Mouse (Mus musculus): ENCODE measurements around the gene Fut1. TPM values are rescaled to one million over a fixed set of nuclear protein-coding genes. Genes with fewer than 3 reads are reported as not detected.

Fut1 gene
- polyA plus RNA-seq (2014; fragmentation: Illumina TruSeq; extraction: RNeasy Lipid Tissue Mini Kit (QIAGEN cat#74804); ENCODE audit: low read depth, low replicate concordance): not detected

DNA sequence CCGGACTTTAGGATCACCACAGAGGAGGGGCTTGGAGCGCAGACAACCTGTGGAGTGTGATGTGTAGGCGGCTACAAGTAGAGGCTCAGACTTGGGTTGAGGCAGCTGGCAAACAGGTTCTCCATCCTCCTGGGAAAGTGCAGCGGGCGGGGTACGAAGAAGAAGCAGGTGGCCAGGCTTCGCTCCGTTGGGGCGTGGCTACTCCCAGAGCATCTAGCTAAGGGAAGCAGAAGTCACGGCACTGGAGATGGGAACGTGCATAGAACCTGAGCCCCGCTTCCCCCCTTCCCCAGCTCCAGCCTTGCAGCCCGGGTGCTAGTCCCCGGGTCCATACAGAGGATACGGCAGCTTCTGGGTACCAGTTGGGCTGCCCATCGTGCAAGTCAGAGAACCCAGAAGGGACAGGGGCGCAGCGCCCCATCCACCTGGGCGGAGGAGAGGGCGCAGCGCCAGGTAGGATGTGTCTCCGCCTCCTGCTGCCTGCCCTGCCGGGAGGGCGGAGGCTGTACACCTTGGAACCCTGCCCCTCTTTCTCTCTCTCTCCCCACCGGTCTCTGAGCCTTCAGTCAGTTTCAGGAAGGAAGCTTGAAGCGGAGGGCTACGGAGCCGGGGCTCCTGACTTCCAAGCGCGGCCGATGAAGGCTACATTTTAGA, at the start of gene Fut1:
Gene Fut1 (plus strand): TSS at position 248 of the 654 bp plus-strand sequence.

DNA sequence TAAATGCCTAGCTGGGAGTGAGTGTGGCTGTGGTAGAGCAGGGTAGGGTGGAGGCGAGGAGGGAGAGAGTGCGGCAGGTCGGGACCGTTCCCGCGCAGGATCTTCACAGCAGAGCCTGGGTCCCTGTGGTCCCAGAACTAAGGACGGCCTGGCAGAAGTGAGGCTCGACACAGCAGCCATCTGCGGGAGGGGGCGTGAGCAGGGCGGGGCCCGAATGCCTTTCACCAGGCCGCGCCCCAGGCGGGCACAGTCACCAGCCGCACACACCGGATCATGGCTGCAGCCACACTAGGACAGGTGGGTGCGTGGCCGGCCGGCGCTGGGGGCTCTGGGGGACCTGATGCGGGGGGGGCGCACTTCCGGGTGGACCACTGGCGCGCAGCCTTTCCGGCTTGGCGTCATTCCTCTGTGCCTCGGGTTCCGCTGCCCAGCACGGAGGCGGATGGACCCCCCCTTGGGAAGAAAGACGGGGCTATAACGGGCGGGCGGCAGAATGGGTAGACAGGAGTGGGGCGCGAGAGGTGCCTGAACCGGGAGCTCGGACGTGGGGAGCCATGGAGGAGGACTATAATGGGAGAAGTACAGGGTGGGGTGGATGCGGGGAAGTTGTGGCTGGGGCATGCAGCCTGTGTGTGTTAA, 46.9 kb upstream of the Fut1 start, which contains the start of gene Bcat2:
Gene Bcat2 (plus strand): TSS at position 51 of the 639 bp plus-strand sequence.

DNA sequence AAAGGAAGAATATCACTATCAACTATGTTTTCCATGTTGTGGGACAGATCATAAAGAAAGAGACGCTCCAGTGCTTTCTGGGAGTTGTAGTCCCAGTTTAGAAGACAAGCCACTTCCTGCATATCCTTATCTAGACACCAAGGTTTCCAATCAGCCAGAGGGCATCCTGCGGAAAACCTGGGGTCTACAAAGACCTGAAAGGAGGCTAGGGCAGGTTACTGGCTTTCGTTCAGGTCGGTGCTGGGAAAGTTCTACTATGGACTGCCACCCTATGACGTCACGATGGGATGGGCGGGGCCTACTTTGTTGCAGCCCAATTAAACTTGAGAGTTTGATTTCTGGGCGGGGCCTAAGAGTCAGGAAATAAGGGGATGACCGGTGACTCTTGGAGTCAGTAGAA, 4.4 kb downstream of the Fut1 start, which contains the start of gene Izumo1:
Gene Izumo1 (plus strand): TSS at position 369 of the 400 bp plus-strand sequence.

DNA sequence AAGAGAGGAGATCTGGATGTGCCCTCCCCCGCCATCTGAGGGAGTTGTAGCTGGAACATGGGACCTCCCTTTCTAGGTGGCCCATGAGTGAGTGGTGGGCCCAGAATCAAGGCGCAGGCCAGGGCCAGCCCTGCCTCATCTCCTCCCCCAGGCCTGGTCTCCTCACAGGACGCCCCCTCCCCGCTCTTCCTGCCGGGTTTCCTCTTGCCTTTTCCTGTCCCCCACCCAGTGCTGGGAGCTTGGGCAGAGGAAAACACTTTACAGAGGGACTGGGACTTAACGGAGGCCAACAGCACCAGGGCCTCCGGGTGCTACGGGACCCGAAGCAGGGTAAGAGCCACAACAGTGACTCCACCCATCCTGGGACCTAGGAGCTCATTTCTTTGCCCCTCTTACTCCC, 10.2 kb downstream of the Fut1 start, which contains the start of gene Rasip1:
Gene Rasip1 (plus strand): TSS at position 228 of the 400 bp plus-strand sequence.

DNA sequence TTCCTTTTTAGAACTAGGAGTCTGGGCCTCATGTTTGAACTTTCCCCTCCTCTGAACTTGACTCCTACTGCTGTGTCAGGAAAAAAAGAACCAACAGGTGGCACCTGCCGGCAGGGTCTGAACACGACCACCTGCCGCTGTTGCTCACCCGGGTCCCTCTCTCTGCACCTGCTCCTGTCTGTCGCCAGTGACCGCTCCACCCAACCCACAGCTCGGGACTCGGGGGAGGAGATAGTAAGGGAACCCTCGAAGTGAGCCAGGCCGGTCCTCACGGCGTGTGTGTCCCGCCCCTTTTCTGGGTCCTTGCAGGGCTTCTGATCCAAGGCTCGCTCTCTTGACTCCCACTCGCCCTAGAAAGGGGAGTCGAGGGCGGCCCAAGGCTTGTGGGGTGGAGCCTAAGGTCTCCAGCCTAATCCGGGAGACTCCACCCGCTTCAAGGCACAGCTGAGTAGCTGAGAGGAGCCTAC, 22.5 kb downstream of the Fut1 start, which contains the start of gene Mamstr:
Gene Mamstr (plus strand): TSS at position 417 of the 467 bp plus-strand sequence.

DNA sequence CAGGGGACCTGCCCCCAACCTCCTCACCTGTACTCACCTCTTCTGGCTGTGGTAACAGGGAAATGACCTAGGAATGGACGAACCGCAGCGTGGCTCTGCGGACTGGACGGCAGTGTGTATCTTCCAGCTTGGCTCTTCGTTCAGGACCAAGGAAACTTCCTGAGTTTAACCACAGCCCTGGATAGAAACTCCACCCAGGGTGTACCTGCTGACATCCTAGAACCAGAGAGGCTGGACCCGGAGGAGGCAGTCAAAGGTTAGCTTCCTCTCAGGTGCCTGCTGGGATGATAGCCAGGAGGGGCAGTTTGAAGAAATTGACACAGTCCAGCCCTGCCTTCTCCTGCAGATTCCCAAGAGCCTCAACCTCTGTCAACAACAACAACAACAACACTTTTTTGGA, 49.1 kb downstream of the Fut1 start, which contains the start of gene Fut2:
Gene Fut2 (minus strand): TSS at position 234 of the 400 bp plus-strand sequence.

Other genes with a start within 250 kb of the Fut1 start
- gene Lin7b, start 246.7 kb upstream of the Fut1 start, polyA plus RNA-seq (2014; fragmentation: Illumina TruSeq; extraction: RNeasy Lipid Tissue Mini Kit (QIAGEN cat#74804); ENCODE audit: low read depth, low replicate concordance): 1.2 TPM
- 154 TPM for gene Snrnp70, start 221.5 kb upstream of the Fut1 start, polyA plus RNA-seq (2014; fragmentation: Illumina TruSeq; extraction: RNeasy Lipid Tissue Mini Kit (QIAGEN cat#74804); ENCODE audit: low read depth, low replicate concordance)
- gene Kcna7, start 211.6 kb upstream of the Fut1 start, polyA plus RNA-seq (2014; fragmentation: Illumina TruSeq; extraction: RNeasy Lipid Tissue Mini Kit (QIAGEN cat#74804); ENCODE audit: low read depth, low replicate concordance): 4.3 TPM
- 0.24 TPM for gene Ntf5, start 203.6 kb upstream of the Fut1 start, polyA plus RNA-seq (2014; fragmentation: Illumina TruSeq; extraction: RNeasy Lipid Tissue Mini Kit (QIAGEN cat#74804); ENCODE audit: low read depth, low replicate concordance)
- gene Lhb, start 196.5 kb upstream of the Fut1 start, polyA plus RNA-seq (2014; fragmentation: Illumina TruSeq; extraction: RNeasy Lipid Tissue Mini Kit (QIAGEN cat#74804); ENCODE audit: low read depth, low replicate concordance): not detected
- 80.5 TPM for gene Gys1, start 182.4 kb upstream of the Fut1 start, polyA plus RNA-seq (2014; fragmentation: Illumina TruSeq; extraction: RNeasy Lipid Tissue Mini Kit (QIAGEN cat#74804); ENCODE audit: low read depth, low replicate concordance)
- gene Ruvbl2, start 179.2 kb upstream of the Fut1 start, polyA plus RNA-seq (2014; fragmentation: Illumina TruSeq; extraction: RNeasy Lipid Tissue Mini Kit (QIAGEN cat#74804); ENCODE audit: low read depth, low replicate concordance): 27.2 TPM
- gene Ftl1, start 157.4 kb upstream of the Fut1 start, polyA plus RNA-seq (2014; fragmentation: Illumina TruSeq; extraction: RNeasy Lipid Tissue Mini Kit (QIAGEN cat#74804); ENCODE audit: low read depth, low replicate concordance): 688 TPM
- 36.8 TPM for gene Bax, start 150.4 kb upstream of the Fut1 start, polyA plus RNA-seq (2014; fragmentation: Illumina TruSeq; extraction: RNeasy Lipid Tissue Mini Kit (QIAGEN cat#74804); ENCODE audit: low read depth, low replicate concordance)
- not detected for gene Tulp2, start 135.4 kb upstream of the Fut1 start, polyA plus RNA-seq (2014; fragmentation: Illumina TruSeq; extraction: RNeasy Lipid Tissue Mini Kit (QIAGEN cat#74804); ENCODE audit: low read depth, low replicate concordance)
- gene Gm45808, start 130.5 kb upstream of the Fut1 start, polyA plus RNA-seq (2014; fragmentation: Illumina TruSeq; extraction: RNeasy Lipid Tissue Mini Kit (QIAGEN cat#74804); ENCODE audit: low read depth, low replicate concordance): 1.7 TPM
- gene Dhdh, start 128.5 kb upstream of the Fut1 start, polyA plus RNA-seq (2014; fragmentation: Illumina TruSeq; extraction: RNeasy Lipid Tissue Mini Kit (QIAGEN cat#74804); ENCODE audit: low read depth, low replicate concordance): 13.6 TPM
- gene Nucb1, start 106.9 kb upstream of the Fut1 start, polyA plus RNA-seq (2014; fragmentation: Illumina TruSeq; extraction: RNeasy Lipid Tissue Mini Kit (QIAGEN cat#74804); ENCODE audit: low read depth, low replicate concordance): 147 TPM
- 41.3 TPM for gene Ppp1r15a, start 91.0 kb upstream of the Fut1 start, polyA plus RNA-seq (2014; fragmentation: Illumina TruSeq; extraction: RNeasy Lipid Tissue Mini Kit (QIAGEN cat#74804); ENCODE audit: low read depth, low replicate concordance)
- gene Plekha4, start 91.0 kb upstream of the Fut1 start, polyA plus RNA-seq (2014; fragmentation: Illumina TruSeq; extraction: RNeasy Lipid Tissue Mini Kit (QIAGEN cat#74804); ENCODE audit: low read depth, low replicate concordance): 3.6 TPM
- gene Hsd17b14, start 62.4 kb upstream of the Fut1 start, polyA plus RNA-seq (2014; fragmentation: Illumina TruSeq; extraction: RNeasy Lipid Tissue Mini Kit (QIAGEN cat#74804); ENCODE audit: low read depth, low replicate concordance): not detected
- 137 TPM for gene Bcat2, start 47.1 kb upstream of the Fut1 start, polyA plus RNA-seq (2014; fragmentation: Illumina TruSeq; extraction: RNeasy Lipid Tissue Mini Kit (QIAGEN cat#74804); ENCODE audit: low read depth, low replicate concordance)
- not detected for gene Fgf21, start 1.8 kb upstream of the Fut1 start, polyA plus RNA-seq (2014; fragmentation: Illumina TruSeq; extraction: RNeasy Lipid Tissue Mini Kit (QIAGEN cat#74804); ENCODE audit: low read depth, low replicate concordance)
- gene Izumo1, start 4.5 kb downstream of the Fut1 start, polyA plus RNA-seq (2014; fragmentation: Illumina TruSeq; extraction: RNeasy Lipid Tissue Mini Kit (QIAGEN cat#74804); ENCODE audit: low read depth, low replicate concordance): 0.31 TPM
- gene Rasip1, start 10.2 kb downstream of the Fut1 start, polyA plus RNA-seq (2014; fragmentation: Illumina TruSeq; extraction: RNeasy Lipid Tissue Mini Kit (QIAGEN cat#74804); ENCODE audit: low read depth, low replicate concordance): 16.5 TPM
- gene Mamstr, start 22.7 kb downstream of the Fut1 start, polyA plus RNA-seq (2014; fragmentation: Illumina TruSeq; extraction: RNeasy Lipid Tissue Mini Kit (QIAGEN cat#74804); ENCODE audit: low read depth, low replicate concordance): 5.1 TPM
- gene Fut2, start 49.1 kb downstream of the Fut1 start, polyA plus RNA-seq (2014; fragmentation: Illumina TruSeq; extraction: RNeasy Lipid Tissue Mini Kit (QIAGEN cat#74804); ENCODE audit: low read depth, low replicate concordance): 1.1 TPM
- gene Ntn5, start 66.7 kb downstream of the Fut1 start, polyA plus RNA-seq (2014; fragmentation: Illumina TruSeq; extraction: RNeasy Lipid Tissue Mini Kit (QIAGEN cat#74804); ENCODE audit: low read depth, low replicate concordance): not detected
- gene Sec1, start 77.1 kb downstream of the Fut1 start, polyA plus RNA-seq (2014; fragmentation: Illumina TruSeq; extraction: RNeasy Lipid Tissue Mini Kit (QIAGEN cat#74804); ENCODE audit: low read depth, low replicate concordance): 0.47 TPM
- 8.2 TPM for gene Car11, start 82.6 kb downstream of the Fut1 start, polyA plus RNA-seq (2014; fragmentation: Illumina TruSeq; extraction: RNeasy Lipid Tissue Mini Kit (QIAGEN cat#74804); ENCODE audit: low read depth, low replicate concordance)
- gene Dbp, start 87.8 kb downstream of the Fut1 start, polyA plus RNA-seq (2014; fragmentation: Illumina TruSeq; extraction: RNeasy Lipid Tissue Mini Kit (QIAGEN cat#74804); ENCODE audit: low read depth, low replicate concordance): 17.7 TPM
- 502 TPM for gene Rpl18, start 98.2 kb downstream of the Fut1 start, polyA plus RNA-seq (2014; fragmentation: Illumina TruSeq; extraction: RNeasy Lipid Tissue Mini Kit (QIAGEN cat#74804); ENCODE audit: low read depth, low replicate concordance)
- gene Sphk2, start 100.7 kb downstream of the Fut1 start, polyA plus RNA-seq (2014; fragmentation: Illumina TruSeq; extraction: RNeasy Lipid Tissue Mini Kit (QIAGEN cat#74804); ENCODE audit: low read depth, low replicate concordance): 19.3 TPM
- gene Fam83e, start 103.9 kb downstream of the Fut1 start, polyA plus RNA-seq (2014; fragmentation: Illumina TruSeq; extraction: RNeasy Lipid Tissue Mini Kit (QIAGEN cat#74804); ENCODE audit: low read depth, low replicate concordance): not detected
- gene Spaca4, start 108.5 kb downstream of the Fut1 start, polyA plus RNA-seq (2014; fragmentation: Illumina TruSeq; extraction: RNeasy Lipid Tissue Mini Kit (QIAGEN cat#74804); ENCODE audit: low read depth, low replicate concordance): not detected
- not detected for gene Lmtk3, start 166.4 kb downstream of the Fut1 start, polyA plus RNA-seq (2014; fragmentation: Illumina TruSeq; extraction: RNeasy Lipid Tissue Mini Kit (QIAGEN cat#74804); ENCODE audit: low read depth, low replicate concordance)
- not detected for gene Sult2b1, start 167.4 kb downstream of the Fut1 start, polyA plus RNA-seq (2014; fragmentation: Illumina TruSeq; extraction: RNeasy Lipid Tissue Mini Kit (QIAGEN cat#74804); ENCODE audit: low read depth, low replicate concordance)
- gene Cyth2, start 197.3 kb downstream of the Fut1 start, polyA plus RNA-seq (2014; fragmentation: Illumina TruSeq; extraction: RNeasy Lipid Tissue Mini Kit (QIAGEN cat#74804); ENCODE audit: low read depth, low replicate concordance): 56.6 TPM
- gene Kcnj14, start 207.5 kb downstream of the Fut1 start, polyA plus RNA-seq (2014; fragmentation: Illumina TruSeq; extraction: RNeasy Lipid Tissue Mini Kit (QIAGEN cat#74804); ENCODE audit: low read depth, low replicate concordance): 0.47 TPM
- gene Grwd1, start 213.7 kb downstream of the Fut1 start, polyA plus RNA-seq (2014; fragmentation: Illumina TruSeq; extraction: RNeasy Lipid Tissue Mini Kit (QIAGEN cat#74804); ENCODE audit: low read depth, low replicate concordance): 13.0 TPM

Measured in heart, adult 10 weeks (tissue).